Mouse (Mus musculus) testis, postnatal 14 days (tissue): Measurements from ENCODE around the gene AC109138.7.

ENCODE experiments used
- DNase-seq: peaks from one replicate; pipeline ENCODE4 v3.0.0; 2021; ENCODE audit warnings: low spot score

Gene AC109138.7

GRCm38 (mm10) chr19:4193129-4193528 lies 21.0 kb upstream of the AC109138.7 start:
- no peak for DNase-seq

GRCm38 (mm10) chr19:4194021-4194724 lies 20.0 kb upstream of the AC109138.7 start:
- DNase-seq, result no peak

GRCm38 (mm10) chr19:4194776-4195650 lies 19.1 kb upstream of the AC109138.7 start:
- DNase-seq, result no peak

GRCm38 (mm10) chr19:4196048-4196447 lies 18.1 kb upstream of the AC109138.7 start:
- DNase-seq, result no peak

GRCm38 (mm10) chr19:4196548-4196947 lies 17.6 kb upstream of the AC109138.7 start:
- no peak for DNase-seq

GRCm38 (mm10) chr19:4197180-4197579 lies 17.0 kb upstream of the AC109138.7 start:
- no peak for DNase-seq

GRCm38 (mm10) chr19:4201291-4201909 lies 12.8 kb upstream of the AC109138.7 start, which contains the start of gene Rad9a:
Gene Rad9a, minus strand, starts transcription at chr19:4201662.
- DNase-seq, result peak; percentile 93

GRCm38 (mm10) chr19:4202149-4202548 lies 12.0 kb upstream of the AC109138.7 start:
- no peak for DNase-seq

GRCm38 (mm10) chr19:4203148-4203547 lies 11.0 kb upstream of the AC109138.7 start:
- DNase-seq, result no peak

GRCm38 (mm10) chr19:4203604-4204326 lies 10.4 kb upstream of the AC109138.7 start:
- no peak for DNase-seq

- DNase-seq, result no peak
These were observed 9.3 kb upstream of the AC109138.7 start for GRCm38 (mm10) chr19:4204889-4205288.

- DNase-seq, result no peak
These were observed 7.2 kb upstream of the AC109138.7 start for GRCm38 (mm10) chr19:4206971-4207370.

- no peak for DNase-seq
These were observed 5.6 kb upstream of the AC109138.7 start for GRCm38 (mm10) chr19:4208563-4208962.

GRCm38 (mm10) chr19:4211891-4212588 lies 2.1 kb upstream of the AC109138.7 start:
- no peak for DNase-seq

- no peak for DNase-seq
These were observed 608 bp upstream of the AC109138.7 start for GRCm38 (mm10) chr19:4213524-4213974.

- DNase-seq, result no peak
These were observed 754 bp downstream of the AC109138.7 start for GRCm38 (mm10) chr19:4214771-4215450.

GRCm38 (mm10) chr19:4215451-4215840 lies 1.3 kb downstream of the AC109138.7 start:
- no peak for DNase-seq

GRCm38 (mm10) chr19:4216041-4216685 lies 2.0 kb downstream of the AC109138.7 start:
- no peak for DNase-seq

GRCm38 (mm10) chr19:4217140-4217539 lies 3.0 kb downstream of the AC109138.7 start:
- DNase-seq, result no peak

GRCm38 (mm10) chr19:4217855-4218254 lies 3.7 kb downstream of the AC109138.7 start:
- no peak for DNase-seq
